22 mouse cellular contexts compared by ENCODE assay signal in the genomic region with DNA sequence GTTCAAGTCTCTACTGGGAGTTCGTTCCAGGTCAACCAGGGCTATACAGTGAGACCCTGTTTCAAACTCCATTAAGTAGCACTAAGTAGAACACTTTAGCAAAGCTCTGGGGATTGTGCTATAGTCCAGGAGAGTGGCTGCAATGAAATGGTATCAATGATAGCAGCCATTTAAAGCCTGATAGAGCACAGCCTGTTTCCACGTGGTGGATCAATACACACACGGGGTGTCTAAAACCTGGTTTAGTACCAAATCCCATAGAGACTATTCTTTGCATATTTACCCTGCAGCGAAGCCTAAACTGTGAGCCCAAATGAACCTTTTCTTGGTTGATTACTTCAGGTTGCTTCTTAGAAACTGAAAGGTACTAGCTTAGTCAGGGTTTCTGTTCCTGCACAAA. TPM values are rescaled to one million over a fixed set of nuclear protein-coding genes. Genes with fewer than 3 reads are reported as not detected.
"Had no signal": no experiment of that assay in that cellular context is flagged by ENCODE, and none has a peak within 500 bp of the region (broad histone marks: within the 10 kb centered on the region; RNA-seq: fewer than 3 reads in every experiment).

No protein-coding gene starts in this region.

- H3K4me2 ChIP-seq: neural tube, embryonic 12.5 days; neural tube, embryonic 13.5 days; neural tube, embryonic 15.5 days; stomach, embryonic 15.5 days had no signal

- H3K9ac ChIP-seq: neural tube, embryonic 12.5 days; neural tube, embryonic 13.5 days; neural tube, embryonic 15.5 days; stomach, embryonic 15.5 days had no signal

- H3K9me3 ChIP-seq: neural tube, embryonic 12.5 days; neural tube, embryonic 13.5 days; neural tube, embryonic 15.5 days; stomach, embryonic 15.5 days had no signal

- H3K27me3 ChIP-seq: neural tube, embryonic 12.5 days; neural tube, embryonic 13.5 days; neural tube, embryonic 15.5 days; stomach, embryonic 15.5 days had no signal

- DNase-seq: retina, postnatal 1 day; right cerebral cortex, adult 18-20 months; right cerebral cortex, postnatal 14 days; right cerebral cortex, postnatal 25 days; right cerebral cortex, postnatal 4 days; spleen, adult 18-20 months; thymus, adult 18-20 months; thymus, adult 2 months; thymus, postnatal 14 days; thymus, postnatal 25 days; thymus, postnatal 36 days; thymus, postnatal 4 days had no signal

- H3K4me1 ChIP-seq: neural tube, embryonic 12.5 days; neural tube, embryonic 15.5 days; stomach, embryonic 15.5 days had no signal

- H3K4me3 ChIP-seq: neural tube, embryonic 12.5 days; neural tube, embryonic 13.5 days; neural tube, embryonic 15.5 days; stomach, embryonic 15.5 days had no signal

- H3K27ac ChIP-seq: neural tube, embryonic 12.5 days; neural tube, embryonic 13.5 days; neural tube, embryonic 15.5 days; stomach, embryonic 15.5 days; stomach, postnatal 0 days had no signal

RNA-seq across cellular contexts. Expression of gene Apobec2, which starts 31.0 kb away (rescaled TPM):
- total RNA-seq: neutrophil, adult 5-6 weeks had no signal

RNA-seq across cellular contexts. Expression of gene Treml1, which starts 42.0 kb away (rescaled TPM):
- polyA plus RNA-seq: neural tube, embryonic 14.5 days; small intestine, adult 2 months; stomach, postnatal 0 days had no signal

RNA-seq across cellular contexts. Expression of gene Tspo2, which starts 49.6 kb away (rescaled TPM):
- polyA plus RNA-seq: testis, adult 2 months; urinary bladder, adult 2 months had no signal
